Mouse (Mus musculus): Measurements from ENCODE around the gene Med26. TPM values are rescaled to one million over a fixed set of nuclear protein-coding genes. Genes with fewer than 3 reads are reported as not detected.

Gene Med26
- total and polyA plus RNA-seq, 3 experiments = 14.1 to 28.3 TPM; not detected in 1

- H3K9ac ChIP-seq (ENCODE audit: control insufficient read depth, low read depth, low read length, poor library complexity, severe bottlenecking) = no peak overlapping the region
- TF ChIP-seq RAD21 (IDR thresholded peaks at IDR 0.05; ENCODE audit: low read depth, low read length) (no peak), RCOR1 (IDR thresholded peaks at IDR 0.05; ENCODE audit: low read depth, low read length) (no peak), UBTF (IDR thresholded peaks at IDR 0.05; ENCODE audit: borderline replicate concordance, insufficient read depth, low read depth, low read length) (no peak), MAX (IDR thresholded peaks at IDR 0.05; ENCODE audit: low read length) (no peak), NELFE (IDR thresholded peaks at IDR 0.05; ENCODE audit: low read depth, low read length) (no peak), TBP (IDR thresholded peaks at IDR 0.05; ENCODE audit: low read depth, low read length) (no peak), BHLHE40 (IDR thresholded peaks at IDR 0.05; ENCODE audit: borderline replicate concordance, low read depth, low read length) (no peak), POLR2A (IDR thresholded peaks at IDR 0.05; ENCODE audit: control insufficient read depth in 1 of 2, insufficient read depth in 1 of 2, low read depth in 1 of 2, low read length in 2 of 2, poor library complexity in 1 of 2) (no peak), MYC (IDR thresholded peaks at IDR 0.05; ENCODE audit: low read depth, low read length) (no peak), ZMIZ1 (IDR thresholded peaks at IDR 0.05; ENCODE audit: low read depth, low read length) (no peak), POLR2AphosphoS2 (IDR thresholded peaks at IDR 0.05; ENCODE audit: low read length) (no peak), NRF1 (IDR thresholded peaks at IDR 0.05; ENCODE audit: insufficient read depth, low read depth, low read length, poor library complexity, severe bottlenecking) (no peak), SMC3 (IDR thresholded peaks at IDR 0.05; ENCODE audit: low read depth, low read length) (no peak), MYB (IDR thresholded peaks at IDR 0.05; ENCODE audit: low read depth, low read length) (no peak)
- no peak for DNase-seq (ENCODE audit: low read depth, low spot score)
Observed at GRCm38 (mm10) chr8:72588865-72589264, 40.8 kb upstream of the Med26 start.

DNA sequence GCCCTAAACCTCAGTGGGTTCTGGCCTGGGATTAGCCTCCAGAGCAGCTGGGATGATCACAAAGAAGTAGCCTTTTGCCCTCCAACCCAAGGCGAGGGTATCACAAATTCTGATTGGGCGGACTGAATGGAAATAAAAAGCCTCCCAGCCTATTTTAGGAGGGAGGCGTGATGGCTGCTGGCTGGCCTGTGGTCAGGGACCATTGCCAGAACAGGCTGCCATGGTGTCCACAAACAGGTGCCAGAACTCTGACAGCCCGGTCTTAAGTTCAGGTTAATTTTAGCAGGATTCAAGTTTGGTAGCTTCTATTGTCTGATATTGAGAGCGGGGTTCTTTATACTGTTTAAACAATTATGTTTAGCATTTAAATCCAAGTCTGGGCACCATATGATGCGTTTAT lies 39.7 kb upstream of the Med26 start:
- H3K79me2 ChIP-seq (ENCODE audit: control insufficient read depth, insufficient read depth, low read length, poor library complexity) = no peaks in the 10 kb centered on the region
- no peak for DNase-seq (ENCODE audit: low read depth, low spot score)
- H3K4me1 ChIP-seq (ENCODE audit: control insufficient read depth in 1 of 2, insufficient read depth in 2 of 2, low read length in 2 of 2) = peaks cover 0 to 4% of the 10 kb centered on the region in 2 experiments; a peak in 2 of 4 replicates
- no peaks in the 10 kb centered on the region for H3K27me3 ChIP-seq (ENCODE audit: control insufficient read depth in 1 of 2, insufficient read depth in 2 of 2, low read length in 2 of 2)
- no peaks in the 10 kb centered on the region for H3K36me3 ChIP-seq (ENCODE audit: control insufficient read depth in 1 of 2, insufficient read depth in 2 of 2, low read length in 2 of 2)
- no peaks in the 10 kb centered on the region for H3K9me3 ChIP-seq (replicated peaks; ENCODE audit: insufficient read depth, low read length)
- no peak for TF ChIP-seq NELFE (IDR thresholded peaks at IDR 0.05; ENCODE audit: low read depth, low read length)
- no peak for TF ChIP-seq MYB (IDR thresholded peaks at IDR 0.05; ENCODE audit: low read depth, low read length)
- TF ChIP-seq MYC (IDR thresholded peaks at IDR 0.05; ENCODE audit: low read depth, low read length) = no peak
- TF ChIP-seq POLR2A (IDR thresholded peaks at IDR 0.05; ENCODE audit: control insufficient read depth in 1 of 2, insufficient read depth in 1 of 2, low read depth in 1 of 2, low read length in 2 of 2, poor library complexity in 1 of 2) = no peak
- TF ChIP-seq KAT2A (conservative IDR thresholded peaks at IDR 0.05; ENCODE audit: low read depth, low read length) = no peak
- no peak for TF ChIP-seq ZNF384 (IDR thresholded peaks at IDR 0.05; ENCODE audit: low read depth, low read length)
- TF ChIP-seq MAZ (IDR thresholded peaks at IDR 0.05; ENCODE audit: low read depth, low read length) = no peak
- no peak for TF ChIP-seq CTCF (IDR thresholded peaks at IDR 0.05 in 2 of 3, conservative IDR thresholded peaks at IDR 0.05 in 1 of 3; ENCODE audit: control insufficient read depth in 1 of 3, insufficient read depth in 1 of 3, low read depth in 2 of 3, low read length in 3 of 3, poor library complexity in 1 of 3, severe bottlenecking in 1 of 3)
- TF ChIP-seq TBP (IDR thresholded peaks at IDR 0.05; ENCODE audit: low read depth, low read length) = no peak
- H3K4me3 ChIP-seq (ENCODE audit: control insufficient read depth in 1 of 2, insufficient read depth in 1 of 2, low read depth in 2 of 2, low read length in 2 of 2) = no peak overlapping the region
- H3K27ac ChIP-seq (ENCODE audit: control insufficient read depth, low read depth, low read length) = no peak overlapping the region
- no peak overlapping the region for H3K9ac ChIP-seq (ENCODE audit: control insufficient read depth, low read depth, low read length, poor library complexity, severe bottlenecking)

More at GRCm38 (mm10) chr8:72588865-72589264, 40.8 kb upstream of the Med26 start:
- H3K27me3 ChIP-seq (ENCODE audit: control insufficient read depth in 1 of 2, insufficient read depth in 2 of 2, low read length in 2 of 2) = no peaks in the 10 kb centered on the region
- no peak overlapping the region for H3K27ac ChIP-seq (ENCODE audit: control insufficient read depth, low read depth, low read length)
- H3K4me1 ChIP-seq (ENCODE audit: control insufficient read depth in 1 of 2, insufficient read depth in 2 of 2, low read length in 2 of 2) = no peaks in the 10 kb centered on the region
- no peaks in the 10 kb centered on the region for H3K9me3 ChIP-seq (replicated peaks; ENCODE audit: insufficient read depth, low read length)
- no peaks in the 10 kb centered on the region for H3K36me3 ChIP-seq (ENCODE audit: control insufficient read depth in 1 of 2, insufficient read depth in 2 of 2, low read length in 2 of 2)
- H3K4me3 ChIP-seq (ENCODE audit: control insufficient read depth in 1 of 2, insufficient read depth in 1 of 2, low read depth in 2 of 2, low read length in 2 of 2) = no peak overlapping the region
- no peaks in the 10 kb centered on the region for H3K79me2 ChIP-seq (ENCODE audit: control insufficient read depth, insufficient read depth, low read length, poor library complexity)
